Mouse (Mus musculus) lung, embryonic 14.5 days (tissue): ENCODE measurements around the gene Rab3a. TPM values are rescaled to one million over a fixed set of nuclear protein-coding genes. Genes with fewer than 3 reads are reported as not detected.

Experiments used
- ATAC-seq: fragments of 200-750 bp; cut with Nextera tagmentation; 2 replicates; pipeline ENCODE4 v1.8.0; 2017; ENCODE audit warnings: mild to moderate bottlenecking, moderate TSS enrichment, moderate library complexity; ENCODE audit not compliant: insufficient read depth
- DNase-seq: peaks from one replicate; pipeline ENCODE4 v3.0.0-alpha.2; 2015
- H3K27ac ChIP-seq: fragments of 300-500 bp; sonication (generic); 2 replicates; pipeline ENCODE4 v1.5.1; 2014; ENCODE audit warnings: low read depth, mild to moderate bottlenecking, moderate library complexity
- H3K27me3 ChIP-seq: fragments of 300-500 bp; sonication (generic); 2 replicates; pipeline ENCODE4 v1.6.1; 2014; ENCODE audit warnings: low read length, control low read depth; ENCODE audit not compliant: insufficient read depth
- H3K36me3 ChIP-seq: fragments of 300-500 bp; sonication (generic); 2 replicates; pipeline ENCODE4 v1.6.1; 2014; ENCODE audit warnings: control low read depth; ENCODE audit not compliant: insufficient read depth
- H3K4me1 ChIP-seq: fragments of 300-500 bp; sonication (generic); 2 replicates; pipeline ENCODE4 v1.6.1; 2014; ENCODE audit warnings: antibody characterized with exemption, control low read depth; ENCODE audit not compliant: insufficient read depth
- H3K4me2 ChIP-seq: fragments of 300-500 bp; sonication (generic); 2 replicates; pipeline ENCODE4 v1.6.1; 2014; ENCODE audit warnings: mild to moderate bottlenecking
- H3K4me3 ChIP-seq: fragments of 300-500 bp; sonication (generic); 2 replicates; pipeline ENCODE4 v1.5.1; 2014; ENCODE audit warnings: low read depth, low read length
- H3K9ac ChIP-seq: fragments of 300-500 bp; sonication (generic); 2 replicates; pipeline ENCODE4 v1.6.1; 2014
- H3K9me3 ChIP-seq: fragments of 300-500 bp; sonication (generic); 2 replicates; pipeline ENCODE4 v1.6.1; 2016; ENCODE audit warnings: low read depth, low read length, control low read depth
- CTCF ChIP-seq: IDR thresholded peaks from 2 replicates; pipeline ENCODE4 v1.5.1; 2016; ENCODE audit warnings: antibody characterized with exemption, low read depth
- WGBS: fragments of 180-500 bp; shearing (Covaris S2); extraction: QIAGEN DNeasy Blood & Tissue Kit; methylation state at CpG from one replicate; pipeline ENCODE4 v1.1.7; 2014; 5-methylcytosine and 5-hydroxymethylcytosine counted together
- polyA plus RNA-seq: library from polyadenylated mRNA; unstranded; fragments of >200 nt; fragmentation: Nextera tagmentation; extraction: Ambion mirVana; gene quantifications from 2 replicates; pipeline ENCODE4 v1.2.1, GENCODE M21; 2014

The Rab3a gene
- polyA plus RNA-seq, 1 experiment from 2014 or later: 10.5 TPM

DNA sequence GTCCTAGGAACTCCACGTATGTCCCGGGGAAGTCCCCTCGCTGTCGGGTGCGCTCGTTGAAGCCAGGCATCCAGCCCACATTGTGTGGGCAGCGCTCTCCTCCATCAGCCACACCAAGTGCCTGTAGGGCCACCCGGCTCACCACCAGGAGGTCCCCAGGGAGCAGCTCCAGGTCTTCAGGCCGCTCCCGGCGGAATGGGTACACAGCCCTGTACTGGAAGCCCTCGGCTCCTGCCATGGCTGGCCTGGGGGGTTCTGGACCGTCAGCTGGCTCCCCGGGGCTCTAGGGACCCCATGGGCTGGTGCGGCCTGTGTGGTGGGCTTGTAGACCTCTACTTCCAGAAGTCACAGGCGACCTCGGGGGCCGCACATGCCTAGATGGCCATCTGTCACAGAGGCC is 20.3 kb downstream of the Rab3a start:
- 0 out of 2 replicates have a peak overlapping the region, but pooled peaks have one; percentile 2 for H3K4me3 ChIP-seq

GRCm38 (mm10) chr8:70775227-70775626 is 20.7 kb downstream of the Rab3a start:
- Histone ChIP-seq H3K4me1 (peaks cover 17% of the 10 kb centered on the region), H3K9me3 (no peaks in the 10 kb centered on the region), H3K4me2 (peak overlapping the region; percentile 89), H3K9ac (peak overlapping the region; percentile 93), H3K4me3 (peak overlapping the region; percentile 90), H3K27me3 (no peaks in the 10 kb centered on the region), H3K36me3 (peaks cover 67% of the 10 kb centered on the region), H3K27ac (no peak overlapping the region)
- ATAC-seq (no peak), DNase-seq (no peak)
- 81% methylated on average over 5 of the region's 5 CpGs for WGBS
- TF ChIP-seq CTCF: no peak

More for the DNA sequence above, 20.3 kb downstream of the Rab3a start:
- Histone ChIP-seq H3K9me3 (no peaks in the 10 kb centered on the region), H3K27me3 (no peaks in the 10 kb centered on the region), H3K27ac (peak overlapping the region; percentile 72; the same call in 1 of the 2 replicates), H3K36me3 (peaks cover 67% of the 10 kb centered on the region), H3K4me1 (peaks cover 17% of the 10 kb centered on the region), H3K9ac (no peak overlapping the region), H3K4me2 (peak overlapping the region; percentile 4; the same call in 1 of the 2 replicates)
- TF ChIP-seq CTCF: no peak
- ATAC-seq (no peak), DNase-seq (no peak)
- 93% methylated on average over 18 of the region's 18 CpGs for WGBS

- peak overlapping the region; percentile 93 for H3K9ac ChIP-seq
- H3K27ac ChIP-seq: peak overlapping the region; percentile 99; the same call in 1 of the 2 replicates
- no peaks in the 10 kb centered on the region for H3K9me3 ChIP-seq
- no peak for TF ChIP-seq CTCF
- peaks cover 17% of the 10 kb centered on the region for H3K4me1 ChIP-seq
- peak; percentile 15; the same call in 1 of the 2 replicates for ATAC-seq
- peak; percentile 34 for DNase-seq
- H3K4me2 ChIP-seq: peak overlapping the region; percentile 89
- no peaks in the 10 kb centered on the region for H3K27me3 ChIP-seq
- H3K36me3 ChIP-seq: peaks cover 67% of the 10 kb centered on the region
- WGBS: 5% methylated on average over 24 of the region's 34 CpGs
- H3K4me3 ChIP-seq: peak overlapping the region; percentile 90
These were observed 21.5 kb downstream of the Rab3a start for GRCm38 (mm10) chr8:70775851-70776495.

GRCm38 (mm10) chr8:70776496-70777444 is 22.3 kb downstream of the Rab3a start, which contains the start of gene Pik3r2:
TSS of gene Pik3r2 (minus strand) at chr8:70776713.
- Histone ChIP-seq H3K4me3 (peak within 1 kb of the TSS; percentile 90), H3K9ac (peak within 1 kb of the TSS; percentile 93), H3K27ac (peak within 1 kb of the TSS; percentile 99), H3K9me3 (no peaks in the 10 kb centered on the region), H3K36me3 (peaks cover 68% of the 10 kb centered on the region), H3K27me3 (no peaks in the 10 kb centered on the region), H3K4me1 (peaks cover 17% of the 10 kb centered on the region), H3K4me2 (peak within 1 kb of the TSS; percentile 89)
- ATAC-seq (peak; percentile 92), DNase-seq (peak; percentile 99)
- peak; percentile 58 for TF ChIP-seq CTCF
- under 1% methylated on average over 91 of the region's 94 CpGs for WGBS

DNA sequence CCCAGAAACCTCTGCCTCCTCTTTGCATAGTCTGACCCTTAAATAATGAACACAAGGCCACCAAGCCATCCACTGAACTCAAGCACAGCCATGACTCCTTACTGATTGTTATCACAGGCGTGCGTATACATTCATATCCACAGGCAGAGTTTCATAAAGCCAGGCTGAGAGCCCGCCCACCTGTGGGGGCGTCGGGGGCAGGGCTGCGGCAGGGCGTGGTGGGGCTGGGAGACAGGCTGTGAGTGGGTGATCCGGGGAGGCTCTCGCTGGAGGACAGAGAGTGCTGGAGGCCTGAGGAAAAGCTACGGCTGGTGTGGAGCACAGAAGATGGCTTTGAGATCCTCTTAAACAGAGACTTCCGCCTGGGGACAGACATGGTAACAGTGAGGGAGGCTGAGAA is 25.6 kb downstream of the Rab3a start:
- peaks cover 64% of the 10 kb centered on the region for H3K36me3 ChIP-seq
- 69% methylated on average over 11 of the region's 11 CpGs for WGBS
- ATAC-seq (no peak), DNase-seq (no peak)
- H3K27me3 ChIP-seq: no peaks in the 10 kb centered on the region
- no peak overlapping the region for H3K9ac ChIP-seq
- no peak overlapping the region for H3K4me2 ChIP-seq
- H3K4me3 ChIP-seq: no peak overlapping the region
- H3K9me3 ChIP-seq: no peaks in the 10 kb centered on the region
- H3K4me1 ChIP-seq: peaks cover 13% of the 10 kb centered on the region
- no peak overlapping the region for H3K27ac ChIP-seq
- no peak for TF ChIP-seq CTCF

- ATAC-seq (no peak), DNase-seq (no peak)
- H3K27me3 ChIP-seq: no peaks in the 10 kb centered on the region
- no peak overlapping the region for H3K4me3 ChIP-seq
- 0 out of 2 replicates have a peak, but pooled peaks cover 4% of the 10 kb centered on the region for H3K4me1 ChIP-seq
- peaks cover 68% of the 10 kb centered on the region for H3K36me3 ChIP-seq
- WGBS: 87% methylated on average over 25 of the region's 25 CpGs
- no peaks in the 10 kb centered on the region for H3K9me3 ChIP-seq
- no peak overlapping the region for H3K27ac ChIP-seq
- no peak overlapping the region for H3K4me2 ChIP-seq
- H3K9ac ChIP-seq: no peak overlapping the region
- TF ChIP-seq CTCF: no peak
These were observed 32.0 kb downstream of the Rab3a start for GRCm38 (mm10) chr8:70786291-70787050.
